Comparison of ENCODE assay signal across 19 mouse cellular contexts in the genomic region with DNA sequence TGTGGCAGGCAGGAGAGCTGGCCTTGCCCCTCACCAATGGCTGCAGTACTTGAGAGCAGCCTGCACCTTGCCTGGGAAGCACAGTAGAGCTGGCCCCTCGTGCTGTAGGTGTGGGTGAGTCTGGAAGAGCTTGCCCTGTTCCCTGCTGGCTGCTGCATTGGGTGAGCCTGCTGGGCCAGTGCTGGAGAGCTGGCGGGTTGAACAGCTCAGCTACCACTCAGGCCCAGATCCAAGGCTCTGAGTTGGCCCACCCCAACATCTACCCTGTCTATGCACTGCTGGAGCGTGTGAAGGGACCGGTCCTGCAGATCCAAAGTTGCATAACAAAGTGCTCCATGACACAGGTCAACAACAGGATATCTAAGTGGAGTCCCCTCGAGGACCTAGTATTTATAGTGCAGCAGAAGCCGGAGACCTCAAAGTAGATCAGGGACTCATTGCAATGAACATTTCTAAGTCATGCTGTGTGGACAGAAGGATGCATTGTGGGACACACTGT. TPM values are rescaled to one million over a fixed set of nuclear protein-coding genes. Genes with fewer than 3 reads are reported as not detected.
DNase-seq lines count a peak whose midpoint lies in the region; ATAC-seq and TF ChIP-seq lines count a peak whose summit lies in the region.
"Had no signal": no experiment of that assay in that cellular context is flagged by ENCODE, and none has a peak within 500 bp of the region (broad histone marks: within the 10 kb centered on the region; RNA-seq: fewer than 3 reads in every experiment).

No protein-coding gene starts in this region.

- H3K9ac ChIP-seq in forebrain, postnatal 0 days: no peak overlapping the region
- no peak overlapping the region for H3K9ac ChIP-seq in heart, embryonic 15.5 days
- no peak overlapping the region for H3K9ac ChIP-seq in lung, postnatal 0 days (replicated peaks; ENCODE audit: low read depth)
- H3K9ac ChIP-seq: embryonic facial prominence, embryonic 15.5 days; hindbrain, embryonic 12.5 days; intestine, embryonic 15.5 days; liver, postnatal 0 days had no signal

- H3K9me3 ChIP-seq in forebrain, postnatal 0 days (ENCODE audit: low read length): no peaks in the 10 kb centered on the region
- no peaks in the 10 kb centered on the region for H3K9me3 ChIP-seq in forebrain, embryonic 10.5 days
- H3K9me3 ChIP-seq in heart, embryonic 15.5 days (replicated peaks): no peaks in the 10 kb centered on the region
- no peaks in the 10 kb centered on the region for H3K9me3 ChIP-seq in lung, postnatal 0 days (ENCODE audit: low read length)
- H3K9me3 ChIP-seq: embryonic facial prominence, embryonic 15.5 days; hindbrain, embryonic 12.5 days; intestine, embryonic 15.5 days; limb, embryonic 10.5 days had no signal

- H3K4me2 ChIP-seq in forebrain, postnatal 0 days (ENCODE audit: low read depth): no peak overlapping the region
- no peak overlapping the region for H3K4me2 ChIP-seq in heart, embryonic 15.5 days
- no peak overlapping the region for H3K4me2 ChIP-seq in lung, postnatal 0 days (replicated peaks; ENCODE audit: low read depth, low read length)
- H3K4me2 ChIP-seq: embryonic facial prominence, embryonic 15.5 days; hindbrain, embryonic 12.5 days; intestine, embryonic 15.5 days had no signal

- TF ChIP-seq CTCF in forebrain, postnatal 0 days (IDR thresholded peaks at IDR 0.05; ENCODE audit: low read depth): no peak
- no peak for TF ChIP-seq CTCF in lung, postnatal 0 days (IDR thresholded peaks at IDR 0.05)
- TF ChIP-seq CTCF in olfactory bulb, adult 2 months (IDR thresholded peaks at IDR 0.05; ENCODE audit: insufficient read depth, low read depth, low read length): no peak

- H3K27ac ChIP-seq in forebrain, postnatal 0 days (ENCODE audit: low read depth, low read length): peak overlapping the region; percentile 45; the same call in 1 of the 2 replicates
- no peak overlapping the region for H3K27ac ChIP-seq in forebrain, embryonic 10.5 days
- peak overlapping the region; percentile 12; the same call in 1 of the 2 replicates for H3K27ac ChIP-seq in heart, embryonic 15.5 days
- no peak overlapping the region for H3K27ac ChIP-seq in lung, postnatal 0 days (ENCODE audit: low read length)
- H3K27ac ChIP-seq in olfactory bulb, adult 2 months (ENCODE audit: insufficient read depth, low read depth, low read length): peak overlapping the region; percentile 66
- H3K27ac ChIP-seq: embryonic facial prominence, embryonic 15.5 days; hindbrain, embryonic 12.5 days; intestine, embryonic 15.5 days; limb, embryonic 10.5 days had no signal

- H3K4me1 ChIP-seq in forebrain, postnatal 0 days (ENCODE audit: insufficient read depth): peaks cover 4% of the 10 kb centered on the region; the same call in 1 of the 2 replicates
- H3K4me1 ChIP-seq in forebrain, embryonic 10.5 days: peaks cover 20% of the 10 kb centered on the region
- peaks cover 62% of the 10 kb centered on the region for H3K4me1 ChIP-seq in heart, embryonic 15.5 days (replicated peaks)
- H3K4me1 ChIP-seq in lung, postnatal 0 days (ENCODE audit: insufficient read depth, low read depth, low read length): peaks cover 13% of the 10 kb centered on the region; the same call in 1 of the 2 replicates
- H3K4me1 ChIP-seq in olfactory bulb, adult 2 months (ENCODE audit: control insufficient read depth, insufficient read depth, low read length): peaks cover 31% of the 10 kb centered on the region

- H3K36me3 ChIP-seq in forebrain, postnatal 0 days (ENCODE audit: insufficient read depth): no peaks in the 10 kb centered on the region
- H3K36me3 ChIP-seq in forebrain, embryonic 10.5 days (replicated peaks): no peaks in the 10 kb centered on the region
- no peaks in the 10 kb centered on the region for H3K36me3 ChIP-seq in heart, embryonic 15.5 days
- no peaks in the 10 kb centered on the region for H3K36me3 ChIP-seq in lung, postnatal 0 days (ENCODE audit: insufficient read depth, low read length)
- H3K36me3 ChIP-seq: embryonic facial prominence, embryonic 15.5 days; hindbrain, embryonic 12.5 days; intestine, embryonic 15.5 days; limb, embryonic 10.5 days had no signal

- TF ChIP-seq EP300 in lung, postnatal 0 days (IDR thresholded peaks at IDR 0.05): no peak

- no peak overlapping the region for H3K4me3 ChIP-seq in forebrain, postnatal 0 days (ENCODE audit: low read depth, low read length)
- no peak overlapping the region for H3K4me3 ChIP-seq in forebrain, embryonic 10.5 days
- no peak overlapping the region for H3K4me3 ChIP-seq in heart, embryonic 15.5 days
- no peak overlapping the region for H3K4me3 ChIP-seq in lung, postnatal 0 days (ENCODE audit: low read depth, low read length)
- no peak overlapping the region for H3K4me3 ChIP-seq in olfactory bulb, adult 2 months (ENCODE audit: insufficient read depth, low read depth, low read length)
- H3K4me3 ChIP-seq: embryonic facial prominence, embryonic 15.5 days; hindbrain, embryonic 12.5 days; intestine, embryonic 15.5 days; limb, embryonic 10.5 days had no signal

- no peak for ATAC-seq in forebrain, postnatal 0 days
- ATAC-seq in heart, embryonic 15.5 days (replicated peaks; ENCODE audit: insufficient number of reproducible peaks, insufficient read depth, low FRiP score, low read depth): 0 out of 2 replicates have a peak, but pooled peaks have one; percentile 13
- ATAC-seq in lung, postnatal 0 days: peak; percentile 19
- ATAC-seq: intestine, embryonic 15.5 days; liver, postnatal 0 days had no signal

- TF ChIP-seq POLR2A in olfactory bulb, adult 2 months (IDR thresholded peaks at IDR 0.05; ENCODE audit: insufficient read depth, low read depth, low read length): no peak

- intact Hi-C loops in heart, postnatal 36 days (cut with DNase I): no loop called here

- H3K27me3 ChIP-seq in forebrain, postnatal 0 days (ENCODE audit: insufficient read depth, low read length): no peaks in the 10 kb centered on the region
- no peaks in the 10 kb centered on the region for H3K27me3 ChIP-seq in forebrain, embryonic 10.5 days (ENCODE audit: poor library complexity, severe bottlenecking)
- H3K27me3 ChIP-seq in heart, embryonic 15.5 days: no peaks in the 10 kb centered on the region
- no peaks in the 10 kb centered on the region for H3K27me3 ChIP-seq in lung, postnatal 0 days (replicated peaks; ENCODE audit: insufficient read depth, low read length)
- H3K27me3 ChIP-seq: embryonic facial prominence, embryonic 15.5 days; hindbrain, embryonic 12.5 days; intestine, embryonic 15.5 days had no signal

- 86% methylated on average over 6 of the region's 6 CpGs for WGBS in forebrain, postnatal 0 days
- 93% methylated on average over 6 of the region's 6 CpGs for WGBS in forebrain, embryonic 10.5 days
- 51% methylated on average over 6 of the region's 6 CpGs for WGBS in heart, embryonic 15.5 days
- 50% methylated on average over 6 of the region's 6 CpGs for WGBS in lung, postnatal 0 days
- WGBS in olfactory bulb, adult 2 months: 51% methylated on average over 6 of the region's 6 CpGs

- no peak for DNase-seq in forebrain, postnatal 0 days
- no peak for DNase-seq in forebrain, embryonic 10.5 days (ENCODE audit: extremely low spot score, low spot score)
- DNase-seq in heart, postnatal 36 days: no peak
- no peak for DNase-seq in lung, postnatal 0 days (ENCODE audit: low spot score)
- no peak for DNase-seq in lung, postnatal 14 days
- DNase-seq: adrenal gland, postnatal 25 days; B cell, adult 2 months; cerebellum, adult 11 months; cerebellum, postnatal 14 days; kidney, adult 9 months; kidney, postnatal 36 days; liver, postnatal 0 days; right cerebral cortex, postnatal 4 days had no signal

RNA-seq across cellular contexts. Expression of gene Fyn, which starts 41.5 kb away (rescaled TPM):
- total RNA-seq in forebrain, postnatal 0 days (2014; rRNA removed): 147 and 155 TPM in 2 replicates
- polyA plus RNA-seq in forebrain, postnatal 0 days (2015; fragmentation: Nextera tagmentation; extraction: Ambion mirVana): 75.1 and 85.8 TPM in 2 replicates
- 20.5 and 21.4 TPM in 2 replicates for polyA plus RNA-seq in forebrain, embryonic 10.5 days (2016; fragmentation: Nextera tagmentation; extraction: Ambion mirVana)
- polyA plus RNA-seq in heart, embryonic 15.5 days (2015; fragmentation: Nextera tagmentation; extraction: Ambion mirVana): 12.7 and 17.2 TPM in 2 replicates
- total RNA-seq in heart, postnatal 36 days (2021): 10 to 100 TPM; 32.1 to 35.1 TPM
- 21.1 and 23.0 TPM in 2 replicates for polyA plus RNA-seq in lung, postnatal 0 days (2015; fragmentation: Nextera tagmentation; extraction: Ambion mirVana)
- polyA plus RNA-seq in olfactory bulb, adult 2 months (2012; ENCODE audit: insufficient read depth, insufficient read length, low replicate concordance, missing spikeins): 322 TPM in 1 of 2 replicates, not detected in the other

Comparison
In these comparisons a context has a peak if more than half of its experiments do, and no peak if none do; other contexts are left out.
1. H3K27ac ChIP-seq: peak in forebrain, postnatal 0 days (single experiment), heart, embryonic 15.5 days (single experiment) and olfactory bulb, adult 2 months (single experiment); none in forebrain, embryonic 10.5 days (single experiment) and lung, postnatal 0 days (single experiment).